Mouse (Mus musculus): Measurements from ENCODE around the gene Car9. TPM values are rescaled to one million over a fixed set of nuclear protein-coding genes. Genes with fewer than 3 reads are reported as not detected.
A peak's percentile ranks its signal among the peaks of the same experiment; 100 is the strongest.

Gene Car9
- total RNA-seq, 4 experiments from 2014 or later, result 0.32 to 0.68 (median 0.56) TPM; not detected in 1

- DNase-seq, result no peak
These were observed 12.9 kb upstream of the Car9 start for GRCm38 (mm10) chr4:43493846-43494240.

- DNase-seq, result no peak
These were observed 10.2 kb upstream of the Car9 start for GRCm38 (mm10) chr4:43496587-43496986.

GRCm38 (mm10) chr4:43497405-43497804 lies 9.4 kb upstream of the Car9 start:
- DNase-seq, result no peak

- no peak for DNase-seq
These were observed 8.8 kb upstream of the Car9 start for GRCm38 (mm10) chr4:43497946-43498345.

- no peak for DNase-seq
These were observed 7.8 kb upstream of the Car9 start for GRCm38 (mm10) chr4:43498983-43499382.

GRCm38 (mm10) chr4:43499407-43500333 lies 7.1 kb upstream of the Car9 start, which contains the start of gene Arhgef39:
Arhgef39 (minus strand) TSS chr4:43499695.
- DNase-seq, result peak; percentile 72

- no peak for DNase-seq
These were observed 3.7 kb upstream of the Car9 start for GRCm38 (mm10) chr4:43503041-43503440.

- DNase-seq, result no peak
These were observed 3.3 kb upstream of the Car9 start for GRCm38 (mm10) chr4:43503506-43503905.

GRCm38 (mm10) chr4:43504269-43504668 lies 2.5 kb upstream of the Car9 start:
- DNase-seq, result no peak

GRCm38 (mm10) chr4:43506074-43506473 lies 692 bp upstream of the Car9 start:
- no peak for DNase-seq

GRCm38 (mm10) chr4:43507938-43508665 lies 1.3 kb downstream of the Car9 start:
- no peak for DNase-seq

- DNase-seq, result no peak
These were observed 1.9 kb downstream of the Car9 start for GRCm38 (mm10) chr4:43508666-43508997.

GRCm38 (mm10) chr4:43509109-43509508 lies 2.3 kb downstream of the Car9 start:
- DNase-seq, result no peak

GRCm38 (mm10) chr4:43511675-43512454 lies 5.1 kb downstream of the Car9 start:
- no peak for DNase-seq

GRCm38 (mm10) chr4:43512653-43513052 lies 5.9 kb downstream of the Car9 start:
- DNase-seq, result no peak

GRCm38 (mm10) chr4:43513300-43513699 lies 6.5 kb downstream of the Car9 start:
- no peak for DNase-seq

GRCm38 (mm10) chr4:43513791-43514190 lies 7.0 kb downstream of the Car9 start:
- no peak for DNase-seq

- DNase-seq, result no peak
These were observed 9.3 kb downstream of the Car9 start for GRCm38 (mm10) chr4:43515764-43516708.

- DNase-seq, result no peak
These were observed 12.8 kb downstream of the Car9 start for GRCm38 (mm10) chr4:43519551-43519950.

GRCm38 (mm10) chr4:43519956-43520355 lies 13.2 kb downstream of the Car9 start:
- DNase-seq, result peak; percentile 78

- no peak for DNase-seq
These were observed 21.1 kb downstream of the Car9 start for GRCm38 (mm10) chr4:43527880-43528279.

GRCm38 (mm10) chr4:43528487-43528886 lies 21.7 kb downstream of the Car9 start:
- no peak for DNase-seq
